In genomic region chr6:85153970-85154540, GRCm38 (mm10) we compare ENCODE assay signal across 9 mouse cellular contexts. TPM values are rescaled to one million over a fixed set of nuclear protein-coding genes. Genes with fewer than 3 reads are reported as not detected.
DNase-seq lines count a peak whose midpoint lies in the region; ATAC-seq and TF ChIP-seq lines count a peak whose summit lies in the region.
"Had no signal": no experiment of that assay in that cellular context is flagged by ENCODE, and none has a peak within 500 bp of the region (broad histone marks: within the 10 kb centered on the region; RNA-seq: fewer than 3 reads in every experiment).

No protein-coding gene starts in this region.

- no peaks in the 10 kb centered on the region for H3K9me3 ChIP-seq in heart, embryonic 12.5 days (replicated peaks)
- no peaks in the 10 kb centered on the region for H3K9me3 ChIP-seq in kidney, postnatal 0 days (replicated peaks; ENCODE audit: low read length)
- no peaks in the 10 kb centered on the region for H3K9me3 ChIP-seq in neural tube, embryonic 11.5 days (ENCODE audit: control insufficient read depth, low read length)
- H3K9me3 ChIP-seq: embryonic facial prominence, embryonic 15.5 days had no signal

- TF ChIP-seq POLR2A in liver, adult 2 months (IDR thresholded peaks at IDR 0.05; ENCODE audit: extremely low read depth, insufficient read depth, low read length): no peak

- peak; percentile 78 for DNase-seq in A20 (ENCODE audit: low read depth, low spot score)
- DNase-seq in adrenal gland, adult 8-10 months: peak; percentile 50
- peak; percentile 78 for DNase-seq in embryo, embryonic 9.5 days (ENCODE audit: extremely low spot score)
- peak; percentile 95 for DNase-seq in kidney, postnatal 0 days (ENCODE audit: low spot score)
- peak; percentile 77 for DNase-seq in liver, adult 2 months (ENCODE audit: extremely low read depth, low read depth, low spot score)
- DNase-seq in neural tube, embryonic 11.5 days (ENCODE audit: low spot score): peak; percentile 81
- DNase-seq in testis, postnatal 10 days (ENCODE audit: low spot score): peak; percentile 80

- H3K27me3 ChIP-seq in heart, embryonic 12.5 days (replicated peaks): peaks cover 3% of the 10 kb centered on the region
- no peaks in the 10 kb centered on the region for H3K27me3 ChIP-seq in kidney, postnatal 0 days (ENCODE audit: insufficient read depth, low read length)
- H3K27me3 ChIP-seq in liver, adult 2 months (ENCODE audit: control insufficient read depth, insufficient read depth, low read length): no peaks in the 10 kb centered on the region
- H3K27me3 ChIP-seq in neural tube, embryonic 11.5 days (ENCODE audit: control insufficient read depth, insufficient read depth, low read length): no peaks in the 10 kb centered on the region
- H3K27me3 ChIP-seq: embryonic facial prominence, embryonic 15.5 days had no signal

- no peak overlapping the region for H3K27ac ChIP-seq in heart, embryonic 12.5 days (ENCODE audit: poor library complexity, severe bottlenecking)
- no peak overlapping the region for H3K27ac ChIP-seq in kidney, postnatal 0 days
- no peak overlapping the region for H3K27ac ChIP-seq in liver, adult 2 months (replicated peaks; ENCODE audit: insufficient read depth, low read depth, low read length)
- H3K27ac ChIP-seq in neural tube, embryonic 11.5 days (ENCODE audit: low read depth, low read length): no peak overlapping the region

- TF ChIP-seq CTCF in kidney, postnatal 0 days (IDR thresholded peaks at IDR 0.05; ENCODE audit: low read depth): peak; percentile 92
- TF ChIP-seq CTCF in liver, adult 2 months (IDR thresholded peaks at IDR 0.05; ENCODE audit: low read depth, low read length): peak; percentile 63

- H3K4me1 ChIP-seq in heart, embryonic 12.5 days (replicated peaks): peaks cover 12% of the 10 kb centered on the region
- H3K4me1 ChIP-seq in kidney, postnatal 0 days (replicated peaks; ENCODE audit: insufficient read depth, low read length): 0 out of 2 replicates have a peak, but pooled peaks cover 5% of the 10 kb centered on the region
- peaks cover 5% of the 10 kb centered on the region; the same call in 1 of the 2 replicates for H3K4me1 ChIP-seq in liver, adult 2 months (ENCODE audit: control insufficient read depth, insufficient read depth, low read length)
- no peaks in the 10 kb centered on the region for H3K4me1 ChIP-seq in neural tube, embryonic 11.5 days (ENCODE audit: control insufficient read depth, insufficient read depth, low read length)

- H3K36me3 ChIP-seq in heart, embryonic 12.5 days: no peaks in the 10 kb centered on the region
- H3K36me3 ChIP-seq in kidney, postnatal 0 days (ENCODE audit: insufficient read depth, low read length): no peaks in the 10 kb centered on the region
- H3K36me3 ChIP-seq in liver, adult 2 months (ENCODE audit: control insufficient read depth, insufficient read depth, low read length): no peaks in the 10 kb centered on the region
- H3K36me3 ChIP-seq in neural tube, embryonic 11.5 days (ENCODE audit: control insufficient read depth, insufficient read depth, low read length): no peaks in the 10 kb centered on the region
- H3K36me3 ChIP-seq: embryonic facial prominence, embryonic 15.5 days had no signal

- peak overlapping the region; percentile 93; the same call in 1 of the 2 replicates for H3K4me2 ChIP-seq in heart, embryonic 12.5 days
- H3K4me2 ChIP-seq in kidney, postnatal 0 days (ENCODE audit: low read length): no peak overlapping the region
- H3K4me2 ChIP-seq in neural tube, embryonic 11.5 days (ENCODE audit: low read depth): no peak overlapping the region

- no peaks in the 10 kb centered on the region for H3K79me2 ChIP-seq in liver, adult 2 months (ENCODE audit: control insufficient read depth, insufficient read depth, low read length)

- ATAC-seq in heart, embryonic 12.5 days (ENCODE audit: insufficient number of reproducible peaks, low FRiP score): peak; percentile 52
- 0 out of 2 replicates have a peak, but pooled peaks have one; percentile 40 for ATAC-seq in kidney, postnatal 0 days (replicated peaks; ENCODE audit: low FRiP score, low read depth)
- ATAC-seq in neural tube, embryonic 11.5 days (ENCODE audit: insufficient read depth, low FRiP score, low TSS enrichment): peak; percentile 45; the same call in 1 of the 2 replicates

- no peak overlapping the region for H3K4me3 ChIP-seq in heart, embryonic 12.5 days
- H3K4me3 ChIP-seq in kidney, postnatal 0 days (replicated peaks; ENCODE audit: low read depth, low read length): no peak overlapping the region
- no peak overlapping the region for H3K4me3 ChIP-seq in liver, adult 2 months (ENCODE audit: insufficient read depth, low read depth, low read length)
- H3K4me3 ChIP-seq in neural tube, embryonic 11.5 days (ENCODE audit: low read depth, low read length): no peak overlapping the region

- WGBS in heart, embryonic 12.5 days: 7% methylated on average over 9 of the region's 9 CpGs
- WGBS in kidney, postnatal 0 days: 11% methylated on average over 9 of the region's 9 CpGs
- 21% methylated on average over 9 of the region's 9 CpGs for WGBS in liver, adult 2 months
- WGBS in neural tube, embryonic 11.5 days: 13% methylated on average over 9 of the region's 9 CpGs

- H3K9ac ChIP-seq in heart, embryonic 12.5 days: no peak overlapping the region
- H3K9ac ChIP-seq in kidney, postnatal 0 days (ENCODE audit: low read depth, low read length): no peak overlapping the region
- no peak overlapping the region for H3K9ac ChIP-seq in liver, adult 2 months (ENCODE audit: low read depth, low read length)
- H3K9ac ChIP-seq in neural tube, embryonic 11.5 days (ENCODE audit: low read length): no peak overlapping the region

RNA-seq across cellular contexts. Expression of gene Spr, which starts 16.5 kb away (rescaled TPM):
- 100 to 1,000 TPM in 1 of 4 experiments, 10 to 100 TPM in 3; 78.3 to 103 (median 84.9) TPM for total RNA-seq in adrenal gland, adult 8-10 months (2022)
- 51.2 and 53.7 TPM in 2 replicates for polyA plus RNA-seq in heart, embryonic 12.5 days (2016; fragmentation: Nextera tagmentation; extraction: Ambion mirVana)
- polyA plus RNA-seq in kidney, postnatal 0 days (2015; fragmentation: Nextera tagmentation; extraction: Ambion mirVana): 78.8 and 83.7 TPM in 2 replicates
- 143 and 164 TPM in 2 replicates for total RNA-seq in liver, adult 2 months (2014; rRNA removed)
- polyA plus RNA-seq in liver, adult 2 months (2012; rRNA removed): 53.2 and 68.0 TPM in 2 replicates
- polyA plus RNA-seq in neural tube, embryonic 11.5 days (2014; fragmentation: Nextera tagmentation; extraction: Ambion mirVana): 46.8 and 52.4 TPM in 2 replicates

RNA-seq across cellular contexts. Expression of gene Emx1, which starts 33.2 kb away (rescaled TPM):
- total RNA-seq in adrenal gland, adult 8-10 months (2022): not detected
- polyA plus RNA-seq in heart, embryonic 12.5 days (2016; fragmentation: Nextera tagmentation; extraction: Ambion mirVana): not detected in 2 replicates
- polyA plus RNA-seq in kidney, postnatal 0 days (2015; fragmentation: Nextera tagmentation; extraction: Ambion mirVana): 36.5 and 40.2 TPM in 2 replicates
- not detected in 2 replicates for total RNA-seq in liver, adult 2 months (2014; rRNA removed)
- polyA plus RNA-seq in liver, adult 2 months (2012; rRNA removed): not detected in 2 replicates
- polyA plus RNA-seq in neural tube, embryonic 11.5 days (2014; fragmentation: Nextera tagmentation; extraction: Ambion mirVana): not detected in 2 replicates

Comparison
In these comparisons a context has a peak if more than half of its experiments do, and no peak if none do; other contexts are left out.
1. RNA of gene Emx1, which starts 33.2 kb away (polyA plus RNA-seq): 36.5 to 40.2 TPM in kidney, postnatal 0 days; not detected in neural tube, embryonic 11.5 days, not detected in heart, embryonic 12.5 days and not detected in liver, adult 2 months; every median in the first group is over 10 times any median in the second.
2. Peak in every context shown above with its lines, with median percentiles within 50 percentile points of each other: DNase-seq and ATAC-seq.